14 mouse cellular contexts compared by ENCODE assay signal in the genomic region with DNA sequence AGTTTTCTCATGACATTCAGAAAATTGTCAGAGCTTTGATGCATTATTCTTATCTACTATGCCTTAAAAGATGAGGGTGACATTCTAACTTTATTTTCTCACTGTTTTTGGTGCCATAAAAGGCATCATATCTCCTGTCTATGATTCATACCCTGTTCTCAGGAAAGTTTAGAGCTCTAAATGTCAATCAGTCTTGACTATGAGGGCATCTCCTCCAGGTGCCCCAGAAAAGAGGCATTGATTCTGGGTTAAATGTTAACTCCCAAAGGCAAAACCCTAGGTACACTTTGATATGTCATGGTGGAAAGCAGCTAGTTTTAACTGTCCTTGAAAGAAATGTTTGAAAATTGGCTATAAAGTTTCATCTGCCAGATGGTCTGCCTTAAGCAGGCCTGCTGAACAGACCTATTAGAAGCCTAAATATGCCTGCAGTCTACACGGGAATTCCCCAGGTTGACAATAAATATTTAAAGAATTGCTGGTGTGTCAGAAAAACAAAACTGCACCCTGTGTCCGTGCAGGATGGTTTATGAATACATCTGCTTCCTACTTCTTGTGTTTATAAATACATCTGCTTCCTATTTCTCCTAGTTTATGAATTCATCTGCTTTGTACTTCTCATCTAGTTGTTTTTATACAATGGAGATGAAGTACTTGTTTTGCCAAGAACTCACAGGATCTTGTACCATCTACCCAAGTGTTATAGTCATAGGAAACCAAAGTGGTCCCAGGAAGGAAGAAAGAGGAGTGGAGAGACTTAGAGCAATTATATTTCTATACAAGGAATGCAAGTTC.
"Had no signal": no experiment of that assay in that cellular context is flagged by ENCODE, and none has a peak within 500 bp of the region (broad histone marks: within the 10 kb centered on the region; RNA-seq: fewer than 3 reads in every experiment).

No protein-coding gene starts in this region.

- H3K36me3 ChIP-seq: limb, embryonic 12.5 days; liver, embryonic 13.5 days; midbrain, embryonic 13.5 days; neural tube, embryonic 15.5 days had no signal

- H3K27ac ChIP-seq: layer of hippocampus, adult 2 months; limb, embryonic 12.5 days; liver, embryonic 13.5 days; midbrain, embryonic 13.5 days; neural tube, embryonic 15.5 days had no signal

- H3K4me1 ChIP-seq: limb, embryonic 12.5 days; liver, embryonic 13.5 days; midbrain, embryonic 13.5 days; neural tube, embryonic 15.5 days had no signal

- DNase-seq: kidney, adult 8-10 months; kidney, postnatal 10 days; kidney, postnatal 4 days; liver; liver, embryonic 13.5 days; liver, postnatal 0 days; thymus, adult 18-20 months; thymus, postnatal 14 days had no signal

- ATAC-seq: inflammation-experienced regulatory T-cells, adult 6 months; liver, postnatal 0 days; midbrain, embryonic 13.5 days had no signal

- H3K27me3 ChIP-seq: limb, embryonic 12.5 days; liver, embryonic 13.5 days; midbrain, embryonic 13.5 days; neural tube, embryonic 15.5 days had no signal

- H3K4me3 ChIP-seq: layer of hippocampus, adult 2 months; limb, embryonic 12.5 days; liver, embryonic 13.5 days; midbrain, embryonic 13.5 days; myocyte; neural tube, embryonic 15.5 days had no signal

- H3K9me3 ChIP-seq: limb, embryonic 12.5 days; liver, embryonic 13.5 days; midbrain, embryonic 13.5 days; neural tube, embryonic 15.5 days had no signal

- H3K4me2 ChIP-seq: limb, embryonic 12.5 days; liver, embryonic 13.5 days; midbrain, embryonic 13.5 days; neural tube, embryonic 15.5 days had no signal

- H3K9ac ChIP-seq: limb, embryonic 12.5 days; liver, embryonic 13.5 days; liver, postnatal 0 days; midbrain, embryonic 13.5 days; neural tube, embryonic 15.5 days had no signal
